Mouse (Mus musculus): ENCODE measurements around the gene H2-K1. TPM values are rescaled to one million over a fixed set of nuclear protein-coding genes. Genes with fewer than 3 reads are reported as not detected.

The H2-K1 gene
- total and polyA plus RNA-seq, 3 experiments = 0.16 to 0.74 TPM; not detected in 1

- Histone ChIP-seq H3K4me1 (ENCODE audit: insufficient read depth, low read depth, low read length) (peaks cover 46% of the 10 kb centered on the region), H3K36me3 (replicated peaks) (peaks cover 54% of the 10 kb centered on the region), H3K9me3 (replicated peaks) (no peaks in the 10 kb centered on the region), H3K4me3 (ENCODE audit: low read depth, low read length) (no peak overlapping the region), H3K27me3 (ENCODE audit: insufficient read depth, low read length) (peaks cover 29% of the 10 kb centered on the region)
- no peak for ATAC-seq (ENCODE audit: extremely low read depth, insufficient number of reproducible peaks, low FRiP score, poor library complexity, severe bottlenecking)
- no peak for DNase-seq (ENCODE audit: low spot score)
- no peak for TF ChIP-seq CTCF (IDR thresholded peaks at IDR 0.05; ENCODE audit: low read depth, low read length)
- TF ChIP-seq POLR2AphosphoS5 (IDR thresholded peaks at IDR 0.05; ENCODE audit: insufficient replicate concordance, low read depth, low read length) = no peak
- no peak for TF ChIP-seq TAL1 (conservative IDR thresholded peaks at IDR 0.05; ENCODE audit: low read depth, low read length)
Measured at GRCm38 (mm10) chr17:34038440-34038839, 38.3 kb upstream of the H2-K1 start.

- Histone ChIP-seq H3K36me3 (replicated peaks) (peaks cover 59% of the 10 kb centered on the region), H3K4me1 (ENCODE audit: insufficient read depth, low read depth, low read length) (peaks cover 58% of the 10 kb centered on the region), H3K9me3 (replicated peaks) (no peaks in the 10 kb centered on the region), H3K4me3 (ENCODE audit: low read depth, low read length) (no peak overlapping the region), H3K27me3 (ENCODE audit: insufficient read depth, low read length) (peaks cover 24% of the 10 kb centered on the region)
- no peak for TF ChIP-seq GATA2 (IDR thresholded peaks at IDR 0.05; ENCODE audit: borderline replicate concordance, low read depth, low read length)
- no peak for TF ChIP-seq POLR2AphosphoS5 (IDR thresholded peaks at IDR 0.05; ENCODE audit: insufficient replicate concordance, low read depth, low read length)
- TF ChIP-seq CTCF (IDR thresholded peaks at IDR 0.05; ENCODE audit: low read depth, low read length) = no peak
- no peak for TF ChIP-seq GATA1 (IDR thresholded peaks at IDR 0.05; ENCODE audit: borderline replicate concordance, low read length)
- no peak for TF ChIP-seq TAL1 (conservative IDR thresholded peaks at IDR 0.05; ENCODE audit: low read depth, low read length)
- no peak for ATAC-seq (ENCODE audit: extremely low read depth, insufficient number of reproducible peaks, low FRiP score, poor library complexity, severe bottlenecking)
- DNase-seq (ENCODE audit: low spot score) = no peak
Measured at GRCm38 (mm10) chr17:34037241-34037640, 37.1 kb upstream of the H2-K1 start.

- H3K27me3 ChIP-seq (ENCODE audit: insufficient read depth, low read length) = peaks cover 18% of the 10 kb centered on the region; the same call in 1 of the 2 replicates
- no peaks in the 10 kb centered on the region for H3K9me3 ChIP-seq (replicated peaks)
- ATAC-seq (ENCODE audit: extremely low read depth, insufficient number of reproducible peaks, low FRiP score, poor library complexity, severe bottlenecking) = no peak
- peaks cover 59% of the 10 kb centered on the region for H3K4me1 ChIP-seq (ENCODE audit: insufficient read depth, low read depth, low read length)
- TF ChIP-seq GATA2 (IDR thresholded peaks at IDR 0.05; ENCODE audit: borderline replicate concordance, low read depth, low read length) (no peak), POLR2AphosphoS5 (IDR thresholded peaks at IDR 0.05; ENCODE audit: insufficient replicate concordance, low read depth, low read length) (no peak), TAL1 (conservative IDR thresholded peaks at IDR 0.05; ENCODE audit: low read depth, low read length) (no peak), GATA1 (IDR thresholded peaks at IDR 0.05; ENCODE audit: borderline replicate concordance, low read length) (no peak), CTCF (IDR thresholded peaks at IDR 0.05; ENCODE audit: low read depth, low read length) (no peak)
- DNase-seq (ENCODE audit: low spot score) = no peak
- no peak overlapping the region for H3K4me3 ChIP-seq (ENCODE audit: low read depth, low read length)
- H3K36me3 ChIP-seq (replicated peaks) = peaks cover 59% of the 10 kb centered on the region
Measured at GRCm38 (mm10) chr17:34036647-34037046, 36.5 kb upstream of the H2-K1 start.

- no peak for ATAC-seq (ENCODE audit: extremely low read depth, insufficient number of reproducible peaks, low FRiP score, poor library complexity, severe bottlenecking)
- Histone ChIP-seq H3K9me3 (replicated peaks) (no peaks in the 10 kb centered on the region), H3K4me3 (ENCODE audit: low read depth, low read length) (no peak overlapping the region), H3K27me3 (ENCODE audit: insufficient read depth, low read length) (peaks cover 8% of the 10 kb centered on the region; the same call in 1 of the 2 replicates), H3K4me1 (ENCODE audit: insufficient read depth, low read depth, low read length) (peaks cover 54% of the 10 kb centered on the region), H3K36me3 (replicated peaks) (peaks cover 64% of the 10 kb centered on the region)
- DNase-seq (ENCODE audit: low spot score) = no peak
- no peak for TF ChIP-seq CTCF (IDR thresholded peaks at IDR 0.05; ENCODE audit: low read depth, low read length)
- no peak for TF ChIP-seq TAL1 (conservative IDR thresholded peaks at IDR 0.05; ENCODE audit: low read depth, low read length)
- TF ChIP-seq POLR2AphosphoS5 (IDR thresholded peaks at IDR 0.05; ENCODE audit: insufficient replicate concordance, low read depth, low read length) = no peak
- TF ChIP-seq GATA2 (IDR thresholded peaks at IDR 0.05; ENCODE audit: borderline replicate concordance, low read depth, low read length) = no peak
- TF ChIP-seq GATA1 (IDR thresholded peaks at IDR 0.05; ENCODE audit: borderline replicate concordance, low read length) = no peak
Measured at GRCm38 (mm10) chr17:34035517-34035916, 35.4 kb upstream of the H2-K1 start.

- Histone ChIP-seq H3K27me3 (ENCODE audit: insufficient read depth, low read length) (no peaks in the 10 kb centered on the region), H3K9me3 (replicated peaks) (no peaks in the 10 kb centered on the region), H3K36me3 (replicated peaks) (peaks cover 78% of the 10 kb centered on the region), H3K4me3 (ENCODE audit: low read depth, low read length) (peak overlapping the region; percentile 15; the same call in 1 of the 2 replicates), H3K4me1 (ENCODE audit: insufficient read depth, low read depth, low read length) (peaks cover 64% of the 10 kb centered on the region)
- ATAC-seq (ENCODE audit: extremely low read depth, insufficient number of reproducible peaks, low FRiP score, poor library complexity, severe bottlenecking) = no peak
- DNase-seq (ENCODE audit: low spot score) = peak; percentile 58
- TF ChIP-seq CTCF (IDR thresholded peaks at IDR 0.05; ENCODE audit: low read depth, low read length) (peak; percentile 69), TAL1 (conservative IDR thresholded peaks at IDR 0.05; ENCODE audit: low read depth, low read length) (no peak)
Measured at GRCm38 (mm10) chr17:34034064-34034463, 33.9 kb upstream of the H2-K1 start.

GRCm38 (mm10) chr17:34033441-34033840 is 33.3 kb upstream of the H2-K1 start:
- no peak for DNase-seq (ENCODE audit: low spot score)
- Histone ChIP-seq H3K4me1 (ENCODE audit: insufficient read depth, low read depth, low read length) (peaks cover 64% of the 10 kb centered on the region), H3K4me3 (ENCODE audit: low read depth, low read length) (peak overlapping the region; percentile 91), H3K27me3 (ENCODE audit: insufficient read depth, low read length) (no peaks in the 10 kb centered on the region), H3K9me3 (replicated peaks) (no peaks in the 10 kb centered on the region), H3K36me3 (replicated peaks) (peaks cover 79% of the 10 kb centered on the region)
- TF ChIP-seq GATA1 (IDR thresholded peaks at IDR 0.05; ENCODE audit: borderline replicate concordance, low read length) (no peak), TAL1 (conservative IDR thresholded peaks at IDR 0.05; ENCODE audit: low read depth, low read length) (no peak), GATA2 (IDR thresholded peaks at IDR 0.05; ENCODE audit: borderline replicate concordance, low read depth, low read length) (no peak), POLR2AphosphoS5 (IDR thresholded peaks at IDR 0.05; ENCODE audit: insufficient replicate concordance, low read depth, low read length) (no peak), CTCF (IDR thresholded peaks at IDR 0.05; ENCODE audit: low read depth, low read length) (no peak)
- ATAC-seq (ENCODE audit: extremely low read depth, insufficient number of reproducible peaks, low FRiP score, poor library complexity, severe bottlenecking) = no peak

- DNase-seq (ENCODE audit: low spot score) (peak; percentile 72), ATAC-seq (ENCODE audit: extremely low read depth, insufficient number of reproducible peaks, low FRiP score, poor library complexity, severe bottlenecking) (no peak)
- Histone ChIP-seq H3K27me3 (ENCODE audit: insufficient read depth, low read length) (no peaks in the 10 kb centered on the region), H3K4me3 (ENCODE audit: low read depth, low read length) (peak overlapping the region; percentile 91), H3K9me3 (replicated peaks) (no peaks in the 10 kb centered on the region), H3K4me1 (ENCODE audit: insufficient read depth, low read depth, low read length) (peaks cover 65% of the 10 kb centered on the region), H3K36me3 (replicated peaks) (peaks cover 79% of the 10 kb centered on the region)
- TF ChIP-seq TAL1 (conservative IDR thresholded peaks at IDR 0.05; ENCODE audit: low read depth, low read length) (no peak), GATA1 (IDR thresholded peaks at IDR 0.05; ENCODE audit: borderline replicate concordance, low read length) (no peak), POLR2AphosphoS5 (IDR thresholded peaks at IDR 0.05; ENCODE audit: insufficient replicate concordance, low read depth, low read length) (no peak)
Measured at GRCm38 (mm10) chr17:34032806-34033205, 32.7 kb upstream of the H2-K1 start.

All from G1E (cell line).